Mouse (Mus musculus) bone marrow macrophage, adult 2 months (primary cell): ENCODE data around the gene Polr1d. TPM values are rescaled to one million over a fixed set of nuclear protein-coding genes. Genes with fewer than 3 reads are reported as not detected.
A peak's percentile ranks its signal among the peaks of the same experiment; 100 is the strongest.

Experiments used
- H3K27ac ChIP-seq: 2 replicates; pipeline ENCODE4 v1.5.1; 2012; ENCODE audit warnings: low read depth, low read length; ENCODE audit not compliant: insufficient read depth
- H3K4me1 ChIP-seq: 2 replicates; pipeline ENCODE4 v1.6.1; 2012; ENCODE audit warnings: low read length; ENCODE audit not compliant: control insufficient read depth, insufficient read depth
- H3K4me3 ChIP-seq: 2 replicates; pipeline ENCODE4 v1.5.1; 2012; ENCODE audit warnings: mild to moderate bottlenecking, low read length, moderate library complexity; ENCODE audit not compliant: insufficient read depth
- CTCF ChIP-seq: IDR thresholded peaks from 2 replicates; pipeline ENCODE4 v1.5.1; 2012; ENCODE audit warnings: low read depth, mild to moderate bottlenecking, low read length, moderate library complexity
- POLR2A ChIP-seq: IDR thresholded peaks from 2 replicates; pipeline ENCODE4 v1.6.1; 2012; ENCODE audit warnings: mild to moderate bottlenecking, low read depth, low read length, borderline replicate concordance
- polyA plus RNA-seq: library from polyadenylated mRNA; stranded (reverse); fragments of >200 nt; gene quantifications from 2 replicates; pipeline ENCODE4 v1.2.4, GENCODE M21; 2012; ENCODE audit not compliant: missing spikeins, insufficient read depth, insufficient read length

Gene Polr1d
- polyA plus RNA-seq, 1 experiment: 120 TPM

DNA sequence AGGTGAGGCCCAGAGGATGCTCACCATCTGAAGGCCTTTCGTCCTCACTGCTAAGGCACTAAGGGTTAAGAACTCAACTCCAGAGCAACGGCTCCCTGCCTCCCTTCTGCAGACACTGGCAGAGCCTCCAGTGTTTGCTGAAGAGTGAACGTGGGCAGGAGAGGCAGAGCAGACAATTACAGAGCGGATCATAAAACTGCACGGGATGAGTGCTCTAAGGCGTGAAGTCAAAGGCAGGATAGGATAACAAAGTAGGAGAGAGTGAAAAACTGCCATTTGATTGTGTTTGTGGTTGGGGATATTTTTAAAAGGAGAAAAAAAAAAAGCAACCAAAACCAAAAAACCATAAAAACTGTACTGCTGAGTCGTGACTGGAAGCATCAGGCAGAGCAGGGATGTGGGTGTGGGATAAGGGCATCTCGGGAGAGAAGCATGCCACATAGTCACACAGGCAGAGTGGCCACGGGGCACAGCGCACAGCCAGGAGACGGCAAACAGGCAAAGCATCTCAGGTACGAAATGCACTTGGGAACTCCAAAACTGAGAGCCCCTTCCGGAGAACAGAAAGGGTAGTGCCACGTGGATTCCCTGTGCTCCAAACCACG, 33.5 kb upstream of the Polr1d start:
- no peak overlapping the region for H3K4me3 ChIP-seq
- no peak overlapping the region for H3K27ac ChIP-seq
- H3K4me1 ChIP-seq: peaks cover 29% of the 10 kb centered on the region
- no peak for TF ChIP-seq CTCF

DNA sequence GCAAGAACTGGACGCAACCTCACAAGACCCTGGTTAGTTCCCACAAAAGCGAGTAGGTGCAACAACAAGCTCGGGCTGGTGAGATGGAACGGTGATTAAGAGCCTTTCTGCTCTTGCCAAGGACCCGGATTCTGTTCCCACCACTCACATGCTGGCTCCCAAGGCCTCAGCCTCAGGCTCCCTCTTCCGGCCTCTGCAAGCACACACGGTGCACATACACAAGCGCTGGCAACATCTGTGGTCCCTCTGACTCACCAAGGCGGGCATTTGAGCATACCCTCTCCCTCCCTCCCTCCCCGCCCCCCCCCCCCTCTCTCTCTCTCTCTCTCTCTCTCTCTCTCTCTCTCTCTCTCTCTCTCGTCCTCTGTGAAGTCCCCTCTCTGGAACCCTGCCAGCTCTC, 31.5 kb upstream of the Polr1d start:
- H3K4me3 ChIP-seq: no peak overlapping the region
- TF ChIP-seq CTCF (no peak), POLR2A (no peak)
- H3K4me1 ChIP-seq: peaks cover 31% of the 10 kb centered on the region
- no peak overlapping the region for H3K27ac ChIP-seq

GRCm38 (mm10) chr5:147045929-147046328, 30.9 kb upstream of the Polr1d start:
- Histone ChIP-seq H3K4me3 (no peak overlapping the region), H3K27ac (peak overlapping the region; percentile 16; the same call in 1 of the 2 replicates), H3K4me1 (peaks cover 26% of the 10 kb centered on the region)
- TF ChIP-seq POLR2A: no peak
- TF ChIP-seq CTCF: no peak

DNA sequence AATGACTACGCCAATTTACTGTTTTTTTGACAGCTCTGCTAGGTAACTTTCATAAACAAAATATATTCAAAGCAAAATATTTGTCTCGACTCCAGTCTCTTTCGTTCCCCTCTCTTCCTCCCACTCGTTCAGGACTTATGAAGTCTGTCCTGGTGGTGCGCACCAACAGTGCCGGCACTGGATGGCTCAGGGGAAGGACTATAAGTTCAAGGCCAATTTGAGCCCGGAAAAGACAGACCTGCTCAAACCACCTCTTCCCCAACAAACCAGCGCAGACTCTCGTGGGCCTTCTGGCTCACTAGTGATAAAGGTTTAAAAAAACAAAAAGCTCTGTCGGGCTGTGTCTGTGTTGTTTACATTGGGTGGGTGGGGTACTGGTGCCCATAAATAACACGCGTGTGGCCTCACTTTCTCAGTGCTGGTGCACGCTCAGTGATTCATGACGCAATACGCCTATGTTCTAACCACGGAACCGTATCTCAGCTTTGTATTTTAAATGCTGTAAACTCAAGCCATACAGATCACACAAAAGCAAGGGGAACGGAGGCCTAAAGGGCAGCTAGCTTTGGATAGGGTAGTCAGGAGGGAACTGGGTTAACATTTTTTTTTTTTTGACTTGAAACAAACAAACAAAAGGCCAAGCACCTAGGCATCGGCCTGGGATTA, 27.2 kb upstream of the Polr1d start:
- no peak overlapping the region for H3K4me3 ChIP-seq
- no peak for TF ChIP-seq POLR2A
- TF ChIP-seq CTCF: no peak
- no peak overlapping the region for H3K27ac ChIP-seq
- peaks cover 32% of the 10 kb centered on the region for H3K4me1 ChIP-seq

DNA sequence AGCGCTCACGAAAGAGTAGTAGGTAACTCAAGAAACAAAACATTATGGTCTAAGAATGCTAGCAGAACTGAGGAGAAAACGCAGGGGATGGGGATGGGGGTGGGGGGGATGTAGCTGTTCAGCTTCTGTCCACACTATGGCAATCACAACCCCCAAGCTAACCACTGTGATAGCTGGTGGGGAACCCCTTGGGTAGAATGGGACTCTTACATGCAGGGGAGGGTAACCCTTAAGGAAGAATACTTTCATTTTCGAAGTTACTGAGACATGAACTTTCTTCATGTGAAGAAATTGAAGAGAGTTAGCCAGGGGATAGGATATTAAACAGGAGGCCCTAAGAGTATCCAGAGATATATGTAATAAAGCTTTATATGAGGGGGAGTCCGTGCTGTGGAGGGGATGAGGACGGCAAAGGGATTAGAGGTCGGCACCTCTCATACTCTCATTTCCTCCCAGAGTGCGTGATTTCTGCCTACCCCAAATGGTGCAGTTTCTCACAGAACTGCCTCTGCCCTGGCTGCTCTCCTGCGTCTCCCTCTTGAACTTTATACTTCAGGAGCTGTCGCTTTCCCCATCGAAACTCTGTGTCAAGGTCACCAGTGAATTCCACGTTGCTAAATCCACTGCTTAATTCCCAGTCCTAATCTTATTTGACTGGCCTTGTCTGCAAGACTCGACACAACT, 25.9 kb upstream of the Polr1d start:
- H3K4me3 ChIP-seq: peak overlapping the region; percentile 18; the same call in 1 of the 2 replicates
- H3K4me1 ChIP-seq: peaks cover 32% of the 10 kb centered on the region
- no peak overlapping the region for H3K27ac ChIP-seq
- TF ChIP-seq POLR2A (no peak), CTCF (no peak)

DNA sequence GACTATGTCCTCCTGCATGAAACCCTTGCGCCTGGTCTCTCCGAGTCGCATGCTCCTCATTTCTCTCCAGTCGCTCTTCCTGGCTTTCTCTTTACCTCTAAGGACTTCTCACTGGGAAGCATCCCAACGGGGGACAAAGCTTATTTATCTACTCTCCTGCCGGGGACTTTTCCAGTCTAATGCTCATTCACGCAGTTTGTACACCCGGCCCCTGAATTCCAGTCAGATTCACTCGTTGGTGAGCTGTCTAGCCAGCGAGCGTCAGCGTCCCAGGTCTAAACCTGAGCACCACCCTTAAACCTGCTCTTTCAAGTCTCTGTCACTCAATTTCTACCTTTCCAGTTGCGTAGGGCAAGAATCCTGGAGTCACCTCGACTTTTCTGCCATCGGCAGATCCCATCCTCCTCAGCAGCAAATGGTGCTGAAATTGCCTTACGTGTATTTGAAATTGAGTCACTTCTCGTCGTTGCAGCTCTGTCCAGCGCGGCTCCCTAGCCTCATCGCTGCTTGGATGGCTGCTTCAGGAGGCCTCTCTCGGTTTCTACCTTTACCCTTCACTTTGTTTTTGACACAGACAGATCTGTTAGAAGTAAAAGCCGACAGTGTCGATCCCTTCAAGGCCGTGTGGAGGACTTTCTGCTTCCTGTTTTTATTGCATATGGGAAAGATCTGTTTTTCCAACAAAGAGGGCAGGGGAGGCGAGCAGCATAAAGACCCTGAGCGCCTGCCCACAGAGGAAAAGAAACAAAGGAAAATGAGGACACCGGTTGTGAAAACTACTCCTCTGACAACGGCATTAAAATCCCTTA, 25.1 kb upstream of the Polr1d start:
- Histone ChIP-seq H3K27ac (no peak overlapping the region), H3K4me3 (no peak overlapping the region), H3K4me1 (peaks cover 31% of the 10 kb centered on the region)
- no peak for TF ChIP-seq CTCF
- TF ChIP-seq POLR2A: no peak

- TF ChIP-seq CTCF: no peak
- no peak for TF ChIP-seq POLR2A
- Histone ChIP-seq H3K27ac (no peak overlapping the region), H3K4me1 (peaks cover 29% of the 10 kb centered on the region), H3K4me3 (no peak overlapping the region)
Observed at GRCm38 (mm10) chr5:147052309-147052558, 24.6 kb upstream of the Polr1d start.

DNA sequence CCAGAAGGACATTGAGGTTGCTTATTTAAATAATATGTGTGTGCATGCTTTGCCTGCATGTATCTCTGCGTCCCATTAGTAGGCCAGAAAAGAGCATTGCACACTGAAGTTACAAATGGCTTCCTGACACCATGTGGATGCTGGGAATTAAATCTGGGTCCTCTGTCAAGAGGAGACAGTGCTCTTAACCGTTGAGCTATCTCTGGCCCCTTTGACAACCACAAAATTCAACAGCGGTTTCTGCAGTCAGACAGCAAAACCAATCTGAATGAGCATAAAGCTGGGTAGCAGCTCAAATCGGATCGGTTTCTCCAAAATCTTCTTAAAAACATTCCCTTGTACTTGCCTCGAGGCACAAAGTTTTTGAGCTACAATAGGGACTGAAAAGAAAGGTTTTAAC, 23.8 kb upstream of the Polr1d start:
- peaks cover 35% of the 10 kb centered on the region for H3K4me1 ChIP-seq
- no peak overlapping the region for H3K27ac ChIP-seq
- H3K4me3 ChIP-seq: no peak overlapping the region
- TF ChIP-seq CTCF (no peak), POLR2A (no peak)

- Histone ChIP-seq H3K27ac (no peak overlapping the region), H3K4me1 (peaks cover 39% of the 10 kb centered on the region), H3K4me3 (no peak overlapping the region)
- TF ChIP-seq CTCF: no peak
- TF ChIP-seq POLR2A: no peak
Observed at GRCm38 (mm10) chr5:147053481-147053880, 23.4 kb upstream of the Polr1d start.

DNA sequence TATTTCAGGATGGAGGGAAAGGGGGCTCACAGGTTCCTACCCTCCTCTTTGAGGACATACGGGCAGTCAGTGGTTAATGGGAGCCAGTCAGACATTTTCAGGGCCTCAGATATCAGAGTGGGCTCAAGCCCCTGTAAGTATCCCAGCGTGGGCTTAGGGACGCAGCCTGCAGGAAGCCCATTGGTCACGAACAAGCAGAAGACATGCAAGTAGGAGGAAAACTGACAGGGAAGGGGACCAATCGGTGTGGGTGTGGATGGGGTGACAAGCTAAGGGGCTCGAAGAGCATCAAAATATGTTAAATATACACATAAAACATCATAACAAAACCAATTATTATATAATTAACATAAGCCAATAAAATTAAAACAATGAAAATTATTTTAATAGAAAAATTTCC, 22.5 kb upstream of the Polr1d start:
- TF ChIP-seq CTCF (no peak), POLR2A (no peak)
- Histone ChIP-seq H3K4me1 (peaks cover 42% of the 10 kb centered on the region), H3K4me3 (no peak overlapping the region), H3K27ac (no peak overlapping the region)
